ENCODE assay signal across 15 mouse cellular contexts in the genomic region with DNA sequence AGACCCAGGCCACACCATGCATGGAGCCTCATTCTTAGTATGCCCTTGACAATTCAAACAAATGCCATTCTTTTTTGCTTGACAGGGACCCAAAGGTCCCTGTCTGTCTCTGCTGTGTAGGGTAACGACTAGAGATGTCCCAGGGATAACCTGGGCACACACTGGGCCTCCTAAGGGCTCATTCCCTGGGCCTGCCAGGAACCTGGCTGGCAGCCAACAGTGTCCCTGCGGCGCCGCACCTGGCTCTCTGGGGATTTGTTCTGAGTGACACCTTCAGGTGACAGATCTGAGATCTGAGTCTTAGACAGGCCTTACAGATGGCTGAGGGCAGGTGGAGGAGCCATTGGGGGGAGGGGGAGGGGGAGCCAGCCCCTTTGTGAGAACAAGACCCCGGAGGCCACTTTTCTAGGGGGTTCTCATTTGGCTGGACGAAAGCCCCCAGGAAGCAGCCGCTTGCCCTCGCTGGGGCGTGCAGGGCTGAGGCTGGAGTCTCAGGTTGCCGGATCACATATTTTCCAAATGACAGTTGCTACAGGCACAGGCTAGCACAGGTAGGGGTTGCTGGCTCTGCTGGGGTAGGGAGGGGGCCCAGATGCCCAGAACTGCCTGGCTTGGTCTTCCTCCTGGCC.
DNase-seq lines count a peak whose midpoint lies in the region; ATAC-seq lines count a peak whose summit lies in the region.
"Had no signal": no experiment of that assay in that cellular context is flagged by ENCODE, and none has a peak within 500 bp of the region (broad histone marks: within the 10 kb centered on the region; RNA-seq: fewer than 3 reads in every experiment).

No protein-coding gene starts in this region.

- no peaks in the 10 kb centered on the region for H3K9me3 ChIP-seq in heart, embryonic 10.5 days
- no peaks in the 10 kb centered on the region for H3K9me3 ChIP-seq in midbrain, embryonic 10.5 days (replicated peaks)
- no peaks in the 10 kb centered on the region for H3K9me3 ChIP-seq in midbrain, embryonic 15.5 days
- H3K9me3 ChIP-seq in intestine, embryonic 16.5 days (ENCODE audit: control insufficient read depth, low read length), result no peaks in the 10 kb centered on the region
- no peaks in the 10 kb centered on the region for H3K9me3 ChIP-seq in stomach, embryonic 16.5 days (replicated peaks; ENCODE audit: control insufficient read depth, low read length)

- no peaks in the 10 kb centered on the region for H3K36me3 ChIP-seq in heart, embryonic 10.5 days
- no peaks in the 10 kb centered on the region for H3K36me3 ChIP-seq in midbrain, embryonic 10.5 days
- H3K36me3 ChIP-seq in midbrain, embryonic 15.5 days (replicated peaks), result no peaks in the 10 kb centered on the region
- H3K36me3 ChIP-seq in intestine, embryonic 16.5 days (ENCODE audit: control insufficient read depth, insufficient read depth, low read length), result no peaks in the 10 kb centered on the region
- no peaks in the 10 kb centered on the region for H3K36me3 ChIP-seq in stomach, embryonic 16.5 days (ENCODE audit: control insufficient read depth, insufficient read depth, low read length)

- H3K4me3 ChIP-seq in heart, embryonic 10.5 days, result no peak overlapping the region
- H3K4me3 ChIP-seq in midbrain, embryonic 10.5 days, result no peak overlapping the region
- no peak overlapping the region for H3K4me3 ChIP-seq in midbrain, embryonic 15.5 days
- no peak overlapping the region for H3K4me3 ChIP-seq in intestine, embryonic 16.5 days (ENCODE audit: low read length)
- no peak overlapping the region for H3K4me3 ChIP-seq in stomach, embryonic 16.5 days (replicated peaks; ENCODE audit: low read length)

- H3K4me2 ChIP-seq in midbrain, embryonic 15.5 days, result no peak overlapping the region
- no peak overlapping the region for H3K4me2 ChIP-seq in intestine, embryonic 16.5 days (ENCODE audit: low read depth, low read length)
- no peak overlapping the region for H3K4me2 ChIP-seq in stomach, embryonic 16.5 days (ENCODE audit: low read depth, low read length)

- H3K27me3 ChIP-seq in heart, embryonic 10.5 days (ENCODE audit: insufficient read depth, poor library complexity, severe bottlenecking), result peaks cover 50% of the 10 kb centered on the region
- peaks cover 43% of the 10 kb centered on the region for H3K27me3 ChIP-seq in midbrain, embryonic 10.5 days (ENCODE audit: low read depth, poor library complexity, severe bottlenecking)
- H3K27me3 ChIP-seq in midbrain, embryonic 15.5 days (replicated peaks), result no peaks in the 10 kb centered on the region
- H3K27me3 ChIP-seq in intestine, embryonic 16.5 days (replicated peaks; ENCODE audit: control insufficient read depth, insufficient read depth, low read length), result no peaks in the 10 kb centered on the region
- no peaks in the 10 kb centered on the region for H3K27me3 ChIP-seq in stomach, embryonic 16.5 days (ENCODE audit: control insufficient read depth, insufficient read depth, low read length)

- WGBS in heart, embryonic 10.5 days, result 62% methylated on average over 10 of the region's 10 CpGs
- 78% methylated on average over 10 of the region's 10 CpGs for WGBS in midbrain, embryonic 10.5 days
- 64% methylated on average over 10 of the region's 10 CpGs for WGBS in midbrain, embryonic 15.5 days
- 65% methylated on average over 10 of the region's 10 CpGs for WGBS in intestine, embryonic 16.5 days
- WGBS in stomach, embryonic 16.5 days, result 46% methylated on average over 10 of the region's 10 CpGs

- H3K9ac ChIP-seq in midbrain, embryonic 15.5 days, result no peak overlapping the region
- H3K9ac ChIP-seq in intestine, embryonic 16.5 days (ENCODE audit: low read depth, low read length), result no peak overlapping the region
- peak overlapping the region; percentile 19; the same call in 1 of the 2 replicates for H3K9ac ChIP-seq in stomach, embryonic 16.5 days (ENCODE audit: low read length)
- H3K9ac ChIP-seq: liver, embryonic 14.5 days had no signal

- intact Hi-C loops in heart, postnatal 25 days (cut with DNase I), result loop anchor here (5.0 kb wide), 1 partner anchor 73 kb away; no protein-coding TSS in a partner anchor

- H3K27ac ChIP-seq in heart, embryonic 10.5 days, result 0 out of 2 replicates have a peak overlapping the region, but pooled peaks have one; percentile 59
- 0 out of 2 replicates have a peak overlapping the region, but pooled peaks have one; percentile 7 for H3K27ac ChIP-seq in midbrain, embryonic 10.5 days (replicated peaks)
- no peak overlapping the region for H3K27ac ChIP-seq in midbrain, embryonic 15.5 days
- H3K27ac ChIP-seq in intestine, embryonic 16.5 days (ENCODE audit: low read length), result no peak overlapping the region
- H3K27ac ChIP-seq in stomach, embryonic 16.5 days (ENCODE audit: low read length), result peak overlapping the region; percentile 69; the same call in 1 of the 2 replicates
- H3K27ac ChIP-seq: liver, embryonic 14.5 days had no signal

- no peak for ATAC-seq in midbrain, embryonic 15.5 days (replicated peaks)
- ATAC-seq in intestine, embryonic 16.5 days, result peak; percentile 74
- peak; percentile 41; the same call in 1 of the 2 replicates for ATAC-seq in stomach, embryonic 16.5 days (ENCODE audit: insufficient read depth, low FRiP score)
- ATAC-seq in cerebellum, adult (ENCODE audit: insufficient number of reproducible peaks, low FRiP score, low TSS enrichment), result no peak
- ATAC-seq: activated CD4-positive, CD25-positive, alpha-beta regulatory T cell, adult 4 months; forebrain, embryonic 16.5 days had no signal

- DNase-seq in heart, embryonic 10.5 days (ENCODE audit: low spot score), result no peak
- no peak for DNase-seq in heart, postnatal 25 days (ENCODE audit: low spot score)
- DNase-seq in midbrain, embryonic 10.5 days (ENCODE audit: low spot score), result no peak
- no peak for DNase-seq in adrenal gland, postnatal 14 days
- DNase-seq: adrenal gland, postnatal 36 days; cerebellum, postnatal 14 days; gastrocnemius, postnatal 10 days; heart, postnatal 10 days had no signal

- peaks cover 38% of the 10 kb centered on the region for H3K4me1 ChIP-seq in heart, embryonic 10.5 days
- H3K4me1 ChIP-seq in midbrain, embryonic 10.5 days, result peaks cover 25% of the 10 kb centered on the region
- H3K4me1 ChIP-seq in midbrain, embryonic 15.5 days, result peaks cover 18% of the 10 kb centered on the region
- peaks cover 8% of the 10 kb centered on the region for H3K4me1 ChIP-seq in intestine, embryonic 16.5 days (ENCODE audit: control insufficient read depth, insufficient read depth, low read length)
- peaks cover 17% of the 10 kb centered on the region; the same call in 1 of the 2 replicates for H3K4me1 ChIP-seq in stomach, embryonic 16.5 days (ENCODE audit: control insufficient read depth, insufficient read depth, low read length)

Comparison
In these comparisons a context has a peak if more than half of its experiments do, and no peak if none do; other contexts are left out.
1. H3K27ac ChIP-seq: peak in heart, embryonic 10.5 days (single experiment), midbrain, embryonic 10.5 days (single experiment) and stomach, embryonic 16.5 days (single experiment); none in midbrain, embryonic 15.5 days (single experiment) and intestine, embryonic 16.5 days (single experiment).
2. ATAC-seq: peak in intestine, embryonic 16.5 days (single experiment) and stomach, embryonic 16.5 days (single experiment); none in midbrain, embryonic 15.5 days (single experiment) and cerebellum, adult (single experiment).